Mouse (Mus musculus) CH12.LX (cell line): ENCODE measurements around the gene 2210010C04Rik. TPM values are rescaled to one million over a fixed set of nuclear protein-coding genes. Genes with fewer than 3 reads are reported as not detected.

Experiments
- DNase-seq: peaks from one replicate; pipeline ENCODE4 v3.0.0-alpha.2; 2013; ENCODE audit errors: extremely low read depth
- H3K27ac ChIP-seq: 2 replicates; pipeline ENCODE4 v1.5.1; 2012; ENCODE audit warnings: low read depth, mild to moderate bottlenecking, control low read depth, moderate library complexity; ENCODE audit not compliant: insufficient read depth
- H3K27me3 ChIP-seq: replicated peaks from 2 replicates; pipeline ENCODE3; 2012; ENCODE audit warnings: inconsistent platforms
- H3K36me3 ChIP-seq, 2 experiments: replicated peaks in 1 of 2; 2 replicates each; pipeline versions ENCODE3 to v1.6.1; 2012; ENCODE audit warnings: inconsistent platforms in 1 of 2, low read length in 1 of 2, mild to moderate bottlenecking in 1 of 2, mixed read lengths in 1 of 2, moderate library complexity in 1 of 2; ENCODE audit not compliant: control insufficient read depth in 1 of 2, insufficient read depth in 1 of 2
- H3K4me1 ChIP-seq, 2 experiments: 2 replicates each; pipeline ENCODE4 v1.6.1; 2012; ENCODE audit warnings: inconsistent platforms in 1 of 2, moderate library complexity in 1 of 2; ENCODE audit not compliant: insufficient read depth in 2 of 2, control insufficient read depth in 1 of 2
- H3K4me2 ChIP-seq: 2 replicates; pipeline ENCODE4 v1.6.1; 2012; ENCODE audit warnings: low read depth, mild to moderate bottlenecking, control low read depth; ENCODE audit not compliant: poor library complexity, insufficient read depth, severe bottlenecking
- H3K4me3 ChIP-seq, 3 experiments: fragments of 150-350 bp in 1 of 3; sonication (generic) in 1 of 3; replicated peaks in 1 of 3; 2 replicates each; pipeline versions ENCODE3 to v1.5.1; 2011 to 2012; ENCODE audit warnings: low read depth in 2 of 3, low read length in 2 of 3, mild to moderate bottlenecking in 2 of 3, moderate library complexity in 2 of 3, control low read depth in 1 of 3, improper control_type of control experiment in 1 of 3, inconsistent platforms in 1 of 3, mixed read lengths in 1 of 3; ENCODE audit not compliant: poor library complexity in 1 of 3
- H3K79me2 ChIP-seq: replicated peaks from 2 replicates; pipeline ENCODE4 v1.6.1; 2012; ENCODE audit warnings: mild to moderate bottlenecking, moderate library complexity; ENCODE audit not compliant: control insufficient read depth, poor library complexity, insufficient read depth, severe bottlenecking; ENCODE audit errors: extremely low read depth
- H3K9ac ChIP-seq: 2 replicates; pipeline ENCODE4 v1.6.1; 2012; ENCODE audit warnings: low read depth, mild to moderate bottlenecking, control low read depth, moderate library complexity; ENCODE audit not compliant: insufficient read depth
- H3K9me3 ChIP-seq: replicated peaks from 2 replicates; pipeline ENCODE3; 2012; ENCODE audit warnings: low read length, inconsistent platforms, mixed read lengths
- BHLHE40 ChIP-seq: IDR thresholded peaks from 2 replicates; pipeline ENCODE4 v1.6.1; 2011; ENCODE audit warnings: mild to moderate bottlenecking, low read depth, low read length, improper control_type of control experiment
- CHD2 ChIP-seq: IDR thresholded peaks from 2 replicates; pipeline ENCODE4 v1.6.1; 2011; ENCODE audit warnings: low read length, improper control_type of control experiment
- CTCF ChIP-seq, 2 experiments: IDR thresholded peaks in 1 of 2; conservative IDR thresholded peaks in 1 of 2; 2 replicates each; pipeline ENCODE4 v1.5.1; 2011 to 2012; ENCODE audit warnings: low read depth in 2 of 2, low read length in 2 of 2, improper control_type of control experiment in 1 of 2, inconsistent platforms in 1 of 2, mild to moderate bottlenecking in 1 of 2, moderate library complexity in 1 of 2
- E2F4 ChIP-seq: IDR thresholded peaks from 2 replicates; pipeline ENCODE4 v1.6.1; 2011; ENCODE audit warnings: low read depth, low read length, improper control_type of control experiment; ENCODE audit not compliant: insufficient replicate concordance
- GABPA ChIP-seq: IDR thresholded peaks from 2 replicates; pipeline ENCODE4 v1.6.1; 2012; ENCODE audit warnings: low read depth, low read length, improper control_type of control experiment, inconsistent platforms; ENCODE audit not compliant: insufficient replicate concordance
- JUN ChIP-seq: IDR thresholded peaks from 2 replicates; pipeline ENCODE4 v1.6.1; 2011; ENCODE audit warnings: low read depth, mild to moderate bottlenecking, low read length, improper control_type of control experiment, moderate library complexity; ENCODE audit not compliant: insufficient read depth
- JUND ChIP-seq: conservative IDR thresholded peaks from 2 replicates; pipeline ENCODE4 v1.6.1; 2011; ENCODE audit warnings: low read depth, low read length, improper control_type of control experiment
- KAT2A ChIP-seq: IDR thresholded peaks from 2 replicates; pipeline ENCODE4 v1.6.1; 2012; ENCODE audit warnings: low read length, improper control_type of control experiment, inconsistent platforms; ENCODE audit not compliant: insufficient replicate concordance
- MAX ChIP-seq: IDR thresholded peaks from 2 replicates; pipeline ENCODE4 v1.6.1; 2011; ENCODE audit warnings: low read length, improper control_type of control experiment
- MAZ ChIP-seq: IDR thresholded peaks from 2 replicates; pipeline ENCODE4 v1.6.1; 2012; ENCODE audit warnings: low read depth, mild to moderate bottlenecking, inconsistent platforms, low read length, improper control_type of control experiment, moderate library complexity
- NRF1 ChIP-seq: IDR thresholded peaks from 2 replicates; pipeline ENCODE4 v1.6.1; 2014; ENCODE audit warnings: low read depth, mild to moderate bottlenecking, inconsistent platforms, low read length, improper control_type of control experiment, moderate library complexity
- POLR2A ChIP-seq: IDR thresholded peaks from 2 replicates; pipeline ENCODE4 v1.6.1; 2011; ENCODE audit warnings: low read depth, mild to moderate bottlenecking, improper control_type of control experiment, low read length
- POLR2AphosphoS2 ChIP-seq: IDR thresholded peaks from 2 replicates; pipeline ENCODE4 v1.6.1; 2011; ENCODE audit warnings: low read depth, low read length, improper control_type of control experiment
- RAD21 ChIP-seq: IDR thresholded peaks from 2 replicates; pipeline ENCODE4 v1.6.1; 2011; ENCODE audit warnings: low read depth, mild to moderate bottlenecking, low read length, improper control_type of control experiment, moderate library complexity
- SMC3 ChIP-seq: IDR thresholded peaks from 2 replicates; pipeline ENCODE4 v1.6.1; 2011; ENCODE audit warnings: low read depth, low read length, improper control_type of control experiment
- USF1 ChIP-seq: IDR thresholded peaks from 2 replicates; pipeline ENCODE4 v1.6.1; 2014; ENCODE audit warnings: low read depth, mild to moderate bottlenecking, inconsistent platforms, low read length, improper control_type of control experiment
- ZC3H11A ChIP-seq: IDR thresholded peaks from 2 replicates; pipeline ENCODE4 v1.6.1; 2012; ENCODE audit warnings: low read depth, mild to moderate bottlenecking, inconsistent platforms, low read length, improper control_type of control experiment
- ZKSCAN1 ChIP-seq: IDR thresholded peaks from 2 replicates; pipeline ENCODE4 v1.6.1; 2012; ENCODE audit warnings: low read depth, inconsistent platforms, low read length, improper control_type of control experiment, borderline replicate concordance
- dilution Hi-C: fragments of 300-500 bp; cut with MboI; formaldehyde crosslinking; loops from 2 replicates; pipeline ENCODE4 v1.14.3; 2020; ENCODE audit warnings: low sequenced_read_pairs; ENCODE audit not compliant: extremely low pct_unique_long_range_greater_than_20kb, extremely low pct_ligation_motif_present
- in situ Hi-C: fragments of 300-500 bp; cut with MboI; formaldehyde crosslinking; loops from 3 replicates; pipeline ENCODE4 v1.14.3; 2019; ENCODE audit warnings: low sequenced_read_pairs, low pct_ligation_motif_present, low pct_unique_long_range_greater_than_20kb, mixed read lengths
- polyA plus RNA-seq: library from polyadenylated mRNA; unstranded; fragments of >175 nt; gene quantifications from 2 replicates; pipeline ENCODE4 v1.2.1, GENCODE M21; 2012; ENCODE audit warnings: low read depth; ENCODE audit not compliant: insufficient read length
- total RNA-seq, 2 experiments: library from RNA; depleted of rRNA; stranded (reverse); fragments of 300-350 nt in 1 of 2; fragments of >200 nt in 1 of 2; gene quantifications; 2 replicates each; pipeline ENCODE4 v1.2.3; 2012 to 2014

The 2210010C04Rik gene
- total and polyA plus RNA-seq, 3 experiments, result not detected

- Histone ChIP-seq H3K79me2 (no peaks in the 10 kb centered on the region), H3K4me2 (no peak overlapping the region), H3K4me1 (peaks cover 0 to 6% of the 10 kb centered on the region in 2 experiments; a peak in 2 of 4 replicates), H3K36me3 (no peaks in the 10 kb centered on the region), H3K9me3 (no peaks in the 10 kb centered on the region), H3K27me3 (no peaks in the 10 kb centered on the region), H3K4me3 (no peak overlapping the region), H3K27ac (no peak overlapping the region), H3K9ac (no peak overlapping the region)
- peak; percentile 14 for TF ChIP-seq RAD21
- TF ChIP-seq USF1, result no peak
- TF ChIP-seq CTCF (conservative IDR thresholded peaks at IDR 0.05 in 1 of 2, IDR thresholded peaks at IDR 0.05 in 1 of 2; ENCODE audit: low read depth in 2 of 2, low read length in 2 of 2), result peak in 1 of 2 experiments; percentile 37; a peak in 2 of 4 replicates
- no peak for TF ChIP-seq POLR2AphosphoS2
- dilution Hi-C loops (no loop called here), in situ Hi-C loops (no loop called here)
- no peak for DNase-seq
Observed at GRCm38 (mm10) chr6:41061085-41061484, 25.8 kb upstream of the 2210010C04Rik start.

- H3K4me2 ChIP-seq, result no peak overlapping the region
- peaks cover 0 to 10% of the 10 kb centered on the region in 2 experiments; a peak in 2 of 4 replicates for H3K4me1 ChIP-seq
- no peak overlapping the region for H3K4me3 ChIP-seq
- no peaks in the 10 kb centered on the region for H3K27me3 ChIP-seq
- H3K79me2 ChIP-seq, result no peaks in the 10 kb centered on the region
- in situ Hi-C loops, result no loop called here
- no peak for DNase-seq
- no peaks in the 10 kb centered on the region for H3K9me3 ChIP-seq
- no peak overlapping the region for H3K27ac ChIP-seq
- TF ChIP-seq E2F4 (no peak), POLR2A (no peak), USF1 (no peak), GABPA (no peak), JUN (no peak), CHD2 (no peak)
- dilution Hi-C loops, result no loop called here
- H3K36me3 ChIP-seq, result no peaks in the 10 kb centered on the region
- H3K9ac ChIP-seq, result no peak overlapping the region
Observed at GRCm38 (mm10) chr6:41057653-41058052, 22.3 kb upstream of the 2210010C04Rik start.

- no peak overlapping the region for H3K27ac ChIP-seq
- TF ChIP-seq MAZ (no peak), ZC3H11A (no peak), SMC3 (peak; percentile 44), GABPA (no peak), ZKSCAN1 (no peak), RAD21 (peak; percentile 43), BHLHE40 (no peak), KAT2A (no peak), MAX (no peak), CTCF (conservative IDR thresholded peaks at IDR 0.05 in 1 of 2, IDR thresholded peaks at IDR 0.05 in 1 of 2; ENCODE audit: low read depth in 2 of 2, low read length in 2 of 2) (peak; percentile 62 to 73), NRF1 (no peak), JUND (no peak)
- TF ChIP-seq, all 38 proteins: peak for 3
- in situ Hi-C loops, result no loop called here
- Histone ChIP-seq H3K9me3 (no peaks in the 10 kb centered on the region), H3K36me3 (no peaks in the 10 kb centered on the region), H3K4me1 (peaks cover 0 to 10% of the 10 kb centered on the region in 2 experiments; a peak in 2 of 4 replicates), H3K4me2 (no peak overlapping the region), H3K9ac (no peak overlapping the region), H3K79me2 (no peaks in the 10 kb centered on the region), H3K4me3 (no peak overlapping the region), H3K27me3 (no peaks in the 10 kb centered on the region)
- peak; percentile 58 for DNase-seq
- dilution Hi-C loops, result no loop called here
Observed at GRCm38 (mm10) chr6:41055581-41055980, 20.3 kb upstream of the 2210010C04Rik start.
